Comparison of ENCODE assay signal across 9 mouse cellular contexts in the genomic region with DNA sequence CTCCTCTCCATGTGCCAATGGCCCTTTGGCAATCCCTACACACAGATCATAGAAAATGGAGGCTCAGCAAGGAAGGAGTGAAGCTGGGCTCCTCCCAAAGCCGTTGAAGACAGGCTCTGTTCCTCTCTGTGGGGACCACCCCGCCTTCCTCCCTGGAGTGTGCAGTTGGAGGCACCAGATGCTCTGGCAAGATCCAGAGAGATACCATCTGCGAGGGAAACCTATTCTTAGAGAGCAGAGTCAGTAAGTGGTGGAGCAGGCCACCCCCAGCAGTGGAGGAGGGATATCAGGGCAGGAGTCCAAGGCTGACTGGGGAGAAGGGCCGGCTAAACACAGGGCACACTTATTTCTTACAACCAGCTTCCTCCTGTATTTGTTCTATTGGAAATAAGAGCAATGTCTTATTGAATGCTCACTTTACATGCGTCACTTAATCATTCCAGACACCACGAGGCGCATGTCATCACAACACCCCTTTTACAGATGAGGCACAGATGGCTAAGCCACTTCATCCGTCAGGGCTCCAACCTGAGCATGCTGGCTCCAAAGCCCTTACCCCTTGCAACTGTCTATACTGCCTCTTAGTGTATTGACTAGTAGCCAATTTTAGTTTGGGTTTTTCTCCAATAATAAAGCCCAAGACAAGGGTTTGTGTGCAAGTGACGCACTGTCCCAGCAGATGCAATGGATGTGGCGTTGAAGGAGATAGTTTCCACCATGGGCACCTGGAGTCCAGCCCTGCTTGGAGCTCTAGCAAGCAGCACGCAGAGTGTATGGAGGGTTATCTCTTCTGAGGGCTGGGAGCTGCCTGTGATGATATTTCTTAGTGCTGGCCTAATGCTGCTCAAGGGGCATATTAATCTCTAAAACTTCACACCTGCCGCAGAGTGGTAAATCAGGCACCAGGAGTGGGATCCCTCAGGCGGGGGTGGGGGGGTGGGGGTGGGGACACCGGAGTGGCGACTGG. TPM values are rescaled to one million over a fixed set of nuclear protein-coding genes. Genes with fewer than 3 reads are reported as not detected.
DNase-seq lines count a peak whose midpoint lies in the region; ATAC-seq and TF ChIP-seq lines count a peak whose summit lies in the region.
"Had no signal": no experiment of that assay in that cellular context is flagged by ENCODE, and none has a peak within 500 bp of the region (broad histone marks: within the 10 kb centered on the region; RNA-seq: fewer than 3 reads in every experiment).

No protein-coding gene starts in this region.

- H3K27me3 ChIP-seq in lung, embryonic 14.5 days (ENCODE audit: insufficient read depth, low read length): no peaks in the 10 kb centered on the region
- no peaks in the 10 kb centered on the region for H3K27me3 ChIP-seq in embryonic facial prominence, embryonic 13.5 days
- H3K27me3 ChIP-seq in liver, embryonic 16.5 days (ENCODE audit: control insufficient read depth, insufficient read depth, low read depth, low read length): no peaks in the 10 kb centered on the region
- H3K27me3 ChIP-seq: Patski had no signal

- no peak overlapping the region for H3K27ac ChIP-seq in lung, embryonic 14.5 days (ENCODE audit: low read depth)
- peak overlapping the region; percentile 72 for H3K27ac ChIP-seq in embryonic facial prominence, embryonic 13.5 days
- no peak overlapping the region for H3K27ac ChIP-seq in liver, embryonic 16.5 days (ENCODE audit: low read length)

- peak; percentile 59 for DNase-seq in lung, embryonic 14.5 days
- DNase-seq in lung, adult 18-20 months: no peak
- peak; percentile 90 for DNase-seq in layer of hippocampus, adult 11-12 months (ENCODE audit: low spot score)
- DNase-seq in telencephalon, adult 2 months (ENCODE audit: low read depth, low spot score): peak; percentile 95
- DNase-seq in gastrocnemius, adult 8-10 months (ENCODE audit: low spot score in 2 of 2): no peak
- no peak for DNase-seq in urinary bladder, postnatal 14 days (ENCODE audit: low spot score)

- no peak overlapping the region for H3K4me2 ChIP-seq in lung, embryonic 14.5 days
- no peak overlapping the region for H3K4me2 ChIP-seq in embryonic facial prominence, embryonic 13.5 days
- no peak overlapping the region for H3K4me2 ChIP-seq in liver, embryonic 16.5 days (ENCODE audit: low read depth, low read length)

- no peak for TF ChIP-seq CTCF in lung, embryonic 14.5 days (IDR thresholded peaks at IDR 0.05; ENCODE audit: low read depth)

- peaks cover 5% of the 10 kb centered on the region; the same call in 1 of the 2 replicates for H3K4me1 ChIP-seq in lung, embryonic 14.5 days (ENCODE audit: insufficient read depth)
- H3K4me1 ChIP-seq in embryonic facial prominence, embryonic 13.5 days: peaks cover 28% of the 10 kb centered on the region
- H3K4me1 ChIP-seq in liver, embryonic 16.5 days (ENCODE audit: control insufficient read depth, low read depth, low read length): peaks cover 12% of the 10 kb centered on the region

- H3K36me3 ChIP-seq in lung, embryonic 14.5 days (ENCODE audit: insufficient read depth): 0 out of 2 replicates have a peak, but pooled peaks cover 6% of the 10 kb centered on the region
- peaks cover 16% of the 10 kb centered on the region for H3K36me3 ChIP-seq in embryonic facial prominence, embryonic 13.5 days
- H3K36me3 ChIP-seq in liver, embryonic 16.5 days (ENCODE audit: control insufficient read depth, insufficient read depth): peaks cover 14% of the 10 kb centered on the region

- H3K9ac ChIP-seq in lung, embryonic 14.5 days: no peak overlapping the region
- H3K9ac ChIP-seq in embryonic facial prominence, embryonic 13.5 days: no peak overlapping the region
- H3K9ac ChIP-seq in liver, embryonic 16.5 days (ENCODE audit: low read depth, low read length): no peak overlapping the region

- WGBS in lung, embryonic 14.5 days: 48% methylated on average over 15 of the region's 15 CpGs
- 59% methylated on average over 15 of the region's 15 CpGs for WGBS in embryonic facial prominence, embryonic 13.5 days
- 40% methylated on average over 15 of the region's 15 CpGs for WGBS in liver, embryonic 16.5 days (ENCODE audit: insufficient replicate concordance)

- H3K9me3 ChIP-seq in lung, embryonic 14.5 days (ENCODE audit: low read depth, low read length): no peaks in the 10 kb centered on the region
- H3K9me3 ChIP-seq in embryonic facial prominence, embryonic 13.5 days: no peaks in the 10 kb centered on the region
- H3K9me3 ChIP-seq in liver, embryonic 16.5 days (replicated peaks; ENCODE audit: control insufficient read depth, low read length): no peaks in the 10 kb centered on the region

- peak; percentile 78; the same call in 1 of the 2 replicates for ATAC-seq in lung, embryonic 14.5 days (ENCODE audit: insufficient read depth)
- peak; percentile 45; the same call in 1 of the 2 replicates for ATAC-seq in embryonic facial prominence, embryonic 13.5 days (ENCODE audit: insufficient number of reproducible peaks, insufficient read depth, low FRiP score, low TSS enrichment, low read depth)
- peak; percentile 35 for ATAC-seq in liver, embryonic 16.5 days (ENCODE audit: low read depth)
- ATAC-seq: Patski had no signal

- no peak overlapping the region for H3K4me3 ChIP-seq in lung, embryonic 14.5 days (ENCODE audit: low read depth, low read length)
- no peak overlapping the region for H3K4me3 ChIP-seq in embryonic facial prominence, embryonic 13.5 days
- no peak overlapping the region for H3K4me3 ChIP-seq in liver, embryonic 16.5 days (ENCODE audit: low read depth, low read length)

RNA-seq across cellular contexts. Expression of gene E2f1, which starts 14.5 kb away (rescaled TPM):
- polyA plus RNA-seq in lung, embryonic 14.5 days (2014; fragmentation: Nextera tagmentation; extraction: Ambion mirVana): 12.4 and 13.6 TPM in 2 replicates
- polyA plus RNA-seq in embryonic facial prominence, embryonic 13.5 days (2015; fragmentation: Nextera tagmentation; extraction: Ambion mirVana): 21.1 and 22.6 TPM in 2 replicates
- 9.8 and 14.5 TPM in 2 replicates for polyA plus RNA-seq in liver, embryonic 16.5 days (2015; fragmentation: Nextera tagmentation; extraction: Ambion mirVana)
- total RNA-seq in gastrocnemius, adult 8-10 months (2022): under 1 TPM in 3 of 4 experiments, not detected in 1; 0.13 to 0.34 (median 0.27) TPM

RNA-seq across cellular contexts. Expression of gene Pxmp4, which starts 19.3 kb away (rescaled TPM):
- 24.1 and 25.9 TPM in 2 replicates for polyA plus RNA-seq in lung, embryonic 14.5 days (2014; fragmentation: Nextera tagmentation; extraction: Ambion mirVana)
- 24.0 and 24.7 TPM in 2 replicates for polyA plus RNA-seq in embryonic facial prominence, embryonic 13.5 days (2015; fragmentation: Nextera tagmentation; extraction: Ambion mirVana)
- 43.0 and 44.9 TPM in 2 replicates for polyA plus RNA-seq in liver, embryonic 16.5 days (2015; fragmentation: Nextera tagmentation; extraction: Ambion mirVana)
- total RNA-seq in gastrocnemius, adult 8-10 months (2022): 10 to 100 TPM; 10.1 to 13.4 (median 12.2) TPM

RNA-seq across cellular contexts. Expression of gene Necab3, which starts 25.5 kb away (rescaled TPM):
- polyA plus RNA-seq in lung, embryonic 14.5 days (2014; fragmentation: Nextera tagmentation; extraction: Ambion mirVana): 2.6 and 3.2 TPM in 2 replicates
- polyA plus RNA-seq in embryonic facial prominence, embryonic 13.5 days (2015; fragmentation: Nextera tagmentation; extraction: Ambion mirVana): 3.8 and 4.3 TPM in 2 replicates
- 0.44 and 0.73 TPM in 2 replicates for polyA plus RNA-seq in liver, embryonic 16.5 days (2015; fragmentation: Nextera tagmentation; extraction: Ambion mirVana)
- under 1 TPM; 0.29 to 0.48 (median 0.36) TPM for total RNA-seq in gastrocnemius, adult 8-10 months (2022)

RNA-seq across cellular contexts. Expression of gene Zfp341, which starts 28.9 kb away (rescaled TPM):
- polyA plus RNA-seq in lung, embryonic 14.5 days (2014; fragmentation: Nextera tagmentation; extraction: Ambion mirVana): 1.0 and 1.1 TPM in 2 replicates
- polyA plus RNA-seq in embryonic facial prominence, embryonic 13.5 days (2015; fragmentation: Nextera tagmentation; extraction: Ambion mirVana): 1.5 and 1.8 TPM in 2 replicates
- polyA plus RNA-seq in liver, embryonic 16.5 days (2015; fragmentation: Nextera tagmentation; extraction: Ambion mirVana): 1.7 and 2.3 TPM in 2 replicates
- 1 to 10 TPM; 2.4 to 3.1 (median 2.9) TPM for total RNA-seq in gastrocnemius, adult 8-10 months (2022)

RNA-seq across cellular contexts. Expression of gene 4930519P11Rik, which starts 29.0 kb away (rescaled TPM):
- 0.72 and 0.83 TPM in 2 replicates for polyA plus RNA-seq in lung, embryonic 14.5 days (2014; fragmentation: Nextera tagmentation; extraction: Ambion mirVana)
- polyA plus RNA-seq in embryonic facial prominence, embryonic 13.5 days (2015; fragmentation: Nextera tagmentation; extraction: Ambion mirVana): 1.2 TPM in 1 of 2 replicates, not detected in the other
- polyA plus RNA-seq in liver, embryonic 16.5 days (2015; fragmentation: Nextera tagmentation; extraction: Ambion mirVana): 0.19 and 0.20 TPM in 2 replicates
- not detected for total RNA-seq in gastrocnemius, adult 8-10 months (2022)

Comparison
In these comparisons a context has a peak if more than half of its experiments do, and no peak if none do; other contexts are left out.
1. DNase-seq: peak in lung, embryonic 14.5 days (single experiment), layer of hippocampus, adult 11-12 months (single experiment) and telencephalon, adult 2 months (single experiment); none in lung, adult 18-20 months (0 of 2), gastrocnemius, adult 8-10 months (0 of 2) and urinary bladder, postnatal 14 days (single experiment).
2. Peak in every context shown above with its lines, with median percentiles within 50 percentile points of each other: ATAC-seq.